Mouse (Mus musculus) stomach, postnatal 0 days (tissue): ENCODE data around the gene Gck.

ENCODE experiments used
- CTCF ChIP-seq: IDR thresholded peaks from 2 replicates; pipeline ENCODE4 v1.5.1; 2016; ENCODE audit warnings: antibody characterized with exemption, low read depth, mild to moderate bottlenecking, moderate library complexity
- EP300 ChIP-seq: optimal IDR thresholded peaks from 2 replicates; pipeline ENCODE3; 2016; ENCODE audit warnings: antibody characterized with exemption

- TF ChIP-seq CTCF (no peak), EP300 (no peak)
Measured at GRCm38 (mm10) chr11:5901320-5901719, 48.6 kb downstream of the Gck start.
